Mouse (Mus musculus) small intestine, adult 2 months (tissue): ENCODE results near the gene Pkp4. TPM values are rescaled to one million over a fixed set of nuclear protein-coding genes. Genes with fewer than 3 reads are reported as not detected.

Experiments
- H3K27ac ChIP-seq: fragments of 200-500 bp; 2 replicates; pipeline ENCODE4 v1.5.1; 2012; ENCODE audit warnings: low read depth, low read length, control low read depth, inconsistent platforms; ENCODE audit not compliant: insufficient read depth
- H3K27me3 ChIP-seq: fragments of 200-500 bp; 2 replicates; pipeline ENCODE4 v1.6.1; 2012; ENCODE audit warnings: mild to moderate bottlenecking, moderate library complexity, low read length, inconsistent platforms; ENCODE audit not compliant: control insufficient read depth, insufficient read depth
- H3K36me3 ChIP-seq: fragments of 200-500 bp; 2 replicates; pipeline ENCODE4 v1.6.1; 2012; ENCODE audit warnings: mild to moderate bottlenecking, low read length, control low read depth, inconsistent platforms; ENCODE audit not compliant: control insufficient read depth, insufficient read depth
- H3K4me1 ChIP-seq: fragments of 200-500 bp; 2 replicates; pipeline ENCODE4 v1.6.1; 2012; ENCODE audit warnings: low read length, inconsistent platforms, mixed read lengths; ENCODE audit not compliant: control insufficient read depth, insufficient read depth, insufficient read length
- H3K4me3 ChIP-seq: fragments of 200-500 bp; 2 replicates; pipeline ENCODE4 v1.5.1; 2012; ENCODE audit warnings: low read depth, mild to moderate bottlenecking, control low read depth, inconsistent platforms, low read length, moderate library complexity
- CTCF ChIP-seq: fragments of 200-500 bp; IDR thresholded peaks from 2 replicates; pipeline ENCODE4 v1.5.1; 2012; ENCODE audit warnings: low read depth, mild to moderate bottlenecking, control low read depth, inconsistent platforms, low read length, moderate library complexity, mixed read lengths; ENCODE audit not compliant: insufficient replicate concordance, insufficient read length; ENCODE audit errors: extremely low read depth
- POLR2A ChIP-seq: fragments of 200-500 bp; IDR thresholded peaks from 2 replicates; pipeline ENCODE4 v1.6.1; 2012; ENCODE audit warnings: low read depth, mild to moderate bottlenecking, control low read depth, inconsistent platforms, low read length, moderate library complexity
- WGBS: fragments of 180-500 bp; shearing (Covaris S2); methylation state at CpG from one replicate; pipeline ENCODE4 v1.1.7; 2018; 5-methylcytosine and 5-hydroxymethylcytosine counted together
- polyA plus RNA-seq: library from polyadenylated mRNA; depleted of rRNA; stranded (reverse); fragments of >200 nt; gene quantifications from 2 replicates; pipeline ENCODE4 v1.2.3, GENCODE M21; 2012

The Pkp4 gene
- polyA plus RNA-seq, 1 experiment, result 77.4 TPM

GRCm38 (mm10) chr2:59344699-59345098 is 184.0 kb downstream of the Pkp4 start:
- TF ChIP-seq POLR2A, result no peak
- TF ChIP-seq CTCF, result no peak
- Histone ChIP-seq H3K36me3 (peaks cover 54% of the 10 kb centered on the region), H3K27ac (no peak overlapping the region), H3K4me1 (peaks cover 5% of the 10 kb centered on the region; the same call in 1 of the 2 replicates), H3K27me3 (no peaks in the 10 kb centered on the region), H3K4me3 (no peak overlapping the region)
- WGBS, result 95% methylated on average over 13 of the region's 13 CpGs

DNA sequence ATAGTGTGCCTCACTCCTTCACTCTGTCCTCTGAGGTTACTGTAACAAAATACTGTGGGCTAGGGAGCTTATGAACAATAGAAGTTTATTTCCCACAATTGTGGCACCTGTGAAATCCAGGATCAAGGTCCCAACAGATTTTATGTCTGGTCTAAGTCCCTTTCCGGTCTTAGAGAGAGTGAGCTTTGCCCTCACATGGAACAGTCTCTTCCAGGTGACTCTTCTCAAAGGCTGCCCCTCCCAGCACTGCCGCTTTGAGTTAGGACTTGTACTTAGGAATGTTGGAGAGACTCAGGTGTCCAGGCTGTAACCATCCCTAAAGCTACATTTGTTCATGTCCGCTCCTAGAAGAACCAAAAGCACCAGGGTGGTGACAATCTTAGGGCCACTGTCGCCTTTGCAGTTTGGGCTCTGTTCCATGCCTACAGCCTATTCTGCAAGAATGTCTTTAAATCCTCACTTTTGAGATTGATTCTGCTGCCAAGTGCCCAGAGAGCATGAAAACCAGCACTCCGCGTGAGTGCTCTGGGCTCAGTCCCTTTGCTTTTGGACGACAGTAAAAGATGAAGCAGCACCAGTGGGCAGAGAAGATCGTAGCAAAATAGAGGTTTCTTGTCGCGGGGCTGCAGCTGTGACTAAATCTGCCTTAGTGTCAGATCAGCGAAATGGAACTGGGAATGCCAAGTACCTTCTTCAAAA is 184.6 kb downstream of the Pkp4 start:
- Histone ChIP-seq H3K36me3 (peaks cover 54% of the 10 kb centered on the region), H3K4me1 (peaks cover 5% of the 10 kb centered on the region; the same call in 1 of the 2 replicates), H3K27ac (no peak overlapping the region), H3K4me3 (no peak overlapping the region), H3K27me3 (no peaks in the 10 kb centered on the region)
- TF ChIP-seq CTCF, result no peak
- TF ChIP-seq POLR2A, result no peak
- WGBS, result 87% methylated on average over 11 of the region's 11 CpGs

DNA sequence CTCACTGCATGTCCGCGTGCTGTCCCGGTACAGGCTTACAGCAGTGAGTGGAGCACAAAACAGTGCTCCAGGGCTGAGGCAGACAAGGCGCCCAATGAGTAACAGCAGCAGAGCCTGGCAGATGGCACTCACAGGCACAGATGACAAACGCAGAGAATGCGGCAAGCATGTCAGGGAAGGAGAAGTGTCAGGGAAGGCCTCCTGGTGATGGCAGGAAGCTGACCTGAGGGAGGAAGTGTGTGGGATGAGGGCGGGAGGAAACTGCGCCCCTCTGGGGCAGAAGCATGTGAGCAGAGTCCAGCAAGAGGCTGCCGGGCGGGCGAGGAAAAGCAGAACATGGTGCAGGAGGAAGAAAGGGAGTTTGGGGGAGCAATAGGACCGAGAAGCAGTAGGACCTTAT is 185.8 kb downstream of the Pkp4 start:
- 82% methylated on average over 12 of the region's 12 CpGs for WGBS

GRCm38 (mm10) chr2:59348585-59348984 is 187.9 kb downstream of the Pkp4 start:
- Histone ChIP-seq H3K36me3 (peaks cover 49% of the 10 kb centered on the region), H3K27me3 (no peaks in the 10 kb centered on the region), H3K4me1 (peaks cover 5% of the 10 kb centered on the region; the same call in 1 of the 2 replicates), H3K4me3 (no peak overlapping the region), H3K27ac (no peak overlapping the region)
- 90% methylated on average over 8 of the region's 8 CpGs for WGBS
- no peak for TF ChIP-seq POLR2A
- no peak for TF ChIP-seq CTCF

More for the DNA sequence above, 185.8 kb downstream of the Pkp4 start:
- Histone ChIP-seq H3K4me3 (no peak overlapping the region), H3K4me1 (peaks cover 5% of the 10 kb centered on the region; the same call in 1 of the 2 replicates), H3K27ac (no peak overlapping the region), H3K27me3 (no peaks in the 10 kb centered on the region), H3K36me3 (peaks cover 53% of the 10 kb centered on the region)
- TF ChIP-seq CTCF (no peak), POLR2A (no peak)

DNA sequence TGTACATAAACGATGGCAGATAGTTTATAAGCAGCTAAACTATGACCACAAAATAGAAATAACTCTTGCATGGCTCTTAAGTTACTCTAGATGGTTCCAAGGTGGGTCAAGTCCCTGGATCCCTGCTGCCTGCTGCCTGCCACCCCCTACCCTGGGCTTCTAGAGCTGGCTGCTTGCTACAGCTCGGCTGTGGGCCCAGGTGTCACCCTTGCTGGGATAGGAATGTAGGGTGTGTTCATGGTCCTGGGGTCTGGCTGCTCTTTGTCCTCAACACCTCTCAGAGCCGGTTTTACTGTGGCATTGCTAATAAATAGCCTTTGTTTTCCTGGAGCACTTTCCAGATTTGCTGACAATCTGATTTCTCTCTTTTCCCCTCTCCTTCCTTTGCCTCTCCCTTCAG is 189.4 kb downstream of the Pkp4 start:
- WGBS, result 36% methylated on average over 3 of the region's 3 CpGs
- no peaks in the 10 kb centered on the region for H3K27me3 ChIP-seq
- TF ChIP-seq POLR2A (no peak), CTCF (no peak)
- peaks cover 5% of the 10 kb centered on the region; the same call in 1 of the 2 replicates for H3K4me1 ChIP-seq
- no peak overlapping the region for H3K4me3 ChIP-seq
- H3K36me3 ChIP-seq, result peaks cover 50% of the 10 kb centered on the region
- no peak overlapping the region for H3K27ac ChIP-seq

DNA sequence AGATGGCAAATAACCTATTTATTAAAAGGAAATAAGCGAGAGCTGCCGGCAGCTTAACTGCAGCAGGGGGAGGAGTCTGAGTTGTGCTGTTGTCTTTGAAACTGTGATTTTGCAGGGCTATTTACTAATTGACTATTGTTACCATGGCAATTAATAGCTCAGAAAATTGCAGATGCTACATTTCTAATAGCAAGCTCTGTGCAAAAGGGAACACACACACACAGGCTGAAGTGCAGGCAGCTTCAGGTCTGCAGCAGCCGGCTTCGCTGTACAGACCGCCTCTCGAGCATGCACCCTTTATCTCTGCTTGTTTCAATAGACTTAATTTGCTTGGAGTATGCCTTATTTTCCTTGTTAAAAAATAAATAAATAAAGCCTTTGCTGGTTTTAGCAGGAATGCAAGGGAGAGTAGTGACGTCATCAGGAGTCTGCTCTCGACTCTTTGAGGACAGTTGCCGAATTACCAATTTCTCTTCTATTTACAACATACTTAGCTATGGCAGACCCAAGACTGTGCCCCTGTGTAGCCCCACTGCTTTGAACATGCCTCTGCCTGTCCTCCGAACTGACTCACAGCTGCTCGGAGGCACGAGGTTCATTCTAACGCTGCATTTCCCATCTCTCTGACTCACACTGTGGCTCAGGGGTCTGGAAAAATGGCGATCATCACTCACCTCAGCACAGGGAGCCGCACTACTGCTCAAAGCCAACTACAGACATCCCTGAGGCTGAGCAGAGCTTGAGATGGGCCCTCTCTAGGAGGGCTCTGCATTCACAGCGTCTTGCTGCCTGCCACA is 190.9 kb downstream of the Pkp4 start:
- no peak overlapping the region for H3K4me3 ChIP-seq
- no peaks in the 10 kb centered on the region for H3K4me1 ChIP-seq
- H3K27ac ChIP-seq, result no peak overlapping the region
- peaks cover 49% of the 10 kb centered on the region for H3K36me3 ChIP-seq
- H3K27me3 ChIP-seq, result no peaks in the 10 kb centered on the region
- TF ChIP-seq CTCF (no peak), POLR2A (no peak)
- 83% methylated on average over 16 of the region's 16 CpGs for WGBS

- TF ChIP-seq POLR2A (no peak), CTCF (no peak)
- peaks cover 37% of the 10 kb centered on the region for H3K36me3 ChIP-seq
- no peaks in the 10 kb centered on the region for H3K27me3 ChIP-seq
- no peak overlapping the region for H3K4me3 ChIP-seq
- no peaks in the 10 kb centered on the region for H3K4me1 ChIP-seq
- 56% methylated on average over 3 of the region's 3 CpGs for WGBS
- H3K27ac ChIP-seq, result no peak overlapping the region
Measured at GRCm38 (mm10) chr2:59353821-59354220, 193.2 kb downstream of the Pkp4 start.
